Mouse (Mus musculus) embryonic fibroblast, embryonic 13.5 days (primary cell): ENCODE data around the gene Ttll11.

Source experiments
- CTCF ChIP-seq: IDR thresholded peaks from 2 replicates; pipeline ENCODE4 v1.5.1; 2011; ENCODE audit warnings: mild to moderate bottlenecking, control low read depth, low read length, moderate library complexity, borderline replicate concordance; ENCODE audit not compliant: insufficient read depth
- POLR2A ChIP-seq: IDR thresholded peaks from 2 replicates; pipeline ENCODE4 v1.6.1; 2011; ENCODE audit warnings: low read depth, mild to moderate bottlenecking, control low read depth, low read length, moderate library complexity

GRCm38 (mm10) chr2:35900845-35901244 is 78.9 kb downstream of the Ttll11 start:
- TF ChIP-seq CTCF (no peak), POLR2A (no peak)
